Mouse (Mus musculus) cerebellum, postnatal 25 days (tissue): ENCODE results near the gene Celf2.
A peak's percentile ranks its signal among the peaks of the same experiment; 100 is the strongest.

Source experiments
- DNase-seq, 2 experiments: peaks; one replicate each; pipeline ENCODE4 v3.0.0; 2021; ENCODE audit warnings: mixed read lengths in 2 of 2

The Celf2 gene

GRCm38 (mm10) chr2:6723602-6724001 is 785.8 kb downstream of the Celf2 start:
- no peak for DNase-seq

GRCm38 (mm10) chr2:6721460-6722401 is 787.6 kb downstream of the Celf2 start:
- peak; percentile 45 for DNase-seq

GRCm38 (mm10) chr2:6720753-6721459 is 788.5 kb downstream of the Celf2 start:
- peak; percentile 52 to 63 for DNase-seq

- DNase-seq: no peak
Observed at GRCm38 (mm10) chr2:6718864-6719263, 790.5 kb downstream of the Celf2 start.

GRCm38 (mm10) chr2:6717953-6718352 is 791.4 kb downstream of the Celf2 start:
- DNase-seq: no peak

- DNase-seq: no peak
Observed at GRCm38 (mm10) chr2:6715562-6715961, 793.8 kb downstream of the Celf2 start.

GRCm38 (mm10) chr2:6713529-6713928 is 795.8 kb downstream of the Celf2 start:
- DNase-seq: no peak

- DNase-seq: no peak
Observed at GRCm38 (mm10) chr2:6710687-6711430, 798.5 kb downstream of the Celf2 start.

GRCm38 (mm10) chr2:6707959-6708519 is 801.3 kb downstream of the Celf2 start:
- DNase-seq: no peak

GRCm38 (mm10) chr2:6707276-6707675 is 802.1 kb downstream of the Celf2 start:
- DNase-seq: no peak

- no peak for DNase-seq
Observed at GRCm38 (mm10) chr2:6705929-6706739, 803.2 kb downstream of the Celf2 start.

- no peak for DNase-seq
Observed at GRCm38 (mm10) chr2:6705475-6705874, 803.9 kb downstream of the Celf2 start.

- DNase-seq: no peak
Observed at GRCm38 (mm10) chr2:6704804-6705203, 804.6 kb downstream of the Celf2 start.

- DNase-seq: no peak
Observed at GRCm38 (mm10) chr2:6704342-6704741, 805.0 kb downstream of the Celf2 start.

GRCm38 (mm10) chr2:6696326-6696725 is 813.0 kb downstream of the Celf2 start:
- no peak for DNase-seq

GRCm38 (mm10) chr2:6695353-6695951 is 813.9 kb downstream of the Celf2 start:
- no peak for DNase-seq

- DNase-seq: no peak
Observed at GRCm38 (mm10) chr2:6689689-6690088, 819.7 kb downstream of the Celf2 start.

GRCm38 (mm10) chr2:6678231-6678630 is 831.1 kb downstream of the Celf2 start:
- no peak for DNase-seq

- DNase-seq: no peak
Observed at GRCm38 (mm10) chr2:6677457-6677856, 831.9 kb downstream of the Celf2 start.

- DNase-seq: no peak
Observed at GRCm38 (mm10) chr2:6674401-6674800, 835.0 kb downstream of the Celf2 start.

GRCm38 (mm10) chr2:6673418-6673817 is 835.9 kb downstream of the Celf2 start:
- no peak for DNase-seq
